Mouse (Mus musculus) MEL (cell line): ENCODE measurements around the gene Cadm2. TPM values are rescaled to one million over a fixed set of nuclear protein-coding genes. Genes with fewer than 3 reads are reported as not detected.

Source experiments
- DNase-seq: peaks from one replicate; pipeline ENCODE4 v3.0.0; 2011; ENCODE audit warnings: low read depth, low spot score
- H3K27ac ChIP-seq: 2 replicates; pipeline ENCODE4 v1.5.1; 2012; ENCODE audit warnings: low read depth, mild to moderate bottlenecking, control low read depth, low read length, moderate library complexity; ENCODE audit not compliant: control insufficient read depth
- H3K27me3 ChIP-seq, 2 experiments: fragments of 150-350 bp in 1 of 2; sonication (generic) in 1 of 2; 2 replicates each; pipeline ENCODE4 v1.6.1; 2012; ENCODE audit warnings: low read length in 2 of 2, mild to moderate bottlenecking in 2 of 2, improper control_type of control experiment in 1 of 2, moderate library complexity in 1 of 2; ENCODE audit not compliant: insufficient read depth in 2 of 2, control insufficient read depth in 1 of 2
- H3K36me3 ChIP-seq, 2 experiments: 2 replicates each; pipeline ENCODE4 v1.6.1; 2012 to 2014; ENCODE audit warnings: low read length in 2 of 2, improper control_type of control experiment in 1 of 2, inconsistent platforms in 1 of 2, mild to moderate bottlenecking in 1 of 2; ENCODE audit not compliant: insufficient read depth in 2 of 2, control insufficient read depth in 1 of 2
- H3K4me1 ChIP-seq, 2 experiments: fragments of 150-350 bp in 1 of 2; sonication (generic) in 1 of 2; 2 replicates each; pipeline ENCODE4 v1.6.1; 2012; ENCODE audit warnings: low read length in 2 of 2, improper control_type of control experiment in 1 of 2, mild to moderate bottlenecking in 1 of 2; ENCODE audit not compliant: insufficient read depth in 2 of 2, control insufficient read depth in 1 of 2
- H3K4me3 ChIP-seq, 2 experiments: fragments of 150-350 bp in 1 of 2; sonication (generic) in 1 of 2; 2 replicates each; pipeline ENCODE4 v1.5.1; 2012; ENCODE audit warnings: low read depth in 2 of 2, low read length in 2 of 2, mild to moderate bottlenecking in 2 of 2, moderate library complexity in 2 of 2, control low read depth in 1 of 2, improper control_type of control experiment in 1 of 2; ENCODE audit not compliant: control insufficient read depth in 1 of 2, insufficient read depth in 1 of 2
- H3K79me2 ChIP-seq: 2 replicates; pipeline ENCODE4 v1.6.1; 2012; ENCODE audit warnings: mild to moderate bottlenecking, low read length, moderate library complexity; ENCODE audit not compliant: control insufficient read depth, poor library complexity, insufficient read depth
- H3K9ac ChIP-seq: 2 replicates; pipeline ENCODE4 v1.6.1; 2012; ENCODE audit warnings: low read depth, mild to moderate bottlenecking, control low read depth, low read length, moderate library complexity; ENCODE audit not compliant: control insufficient read depth, poor library complexity, severe bottlenecking
- H3K9me3 ChIP-seq: fragments of 150-350 bp; sonication (generic); replicated peaks from 2 replicates; pipeline ENCODE4 v1.6.1; 2012; ENCODE audit warnings: mild to moderate bottlenecking, low read length, improper control_type of control experiment, moderate library complexity; ENCODE audit not compliant: insufficient read depth
- CHD1 ChIP-seq: IDR thresholded peaks from 2 replicates; pipeline ENCODE4 v1.6.1; 2012; ENCODE audit warnings: low read depth, mild to moderate bottlenecking, inconsistent platforms, low read length, improper control_type of control experiment
- EP300 ChIP-seq, 2 experiments: IDR thresholded peaks; 2 replicates each; pipeline ENCODE4 v1.6.1; 2011; ENCODE audit warnings: improper control_type of control experiment in 2 of 2, low read length in 2 of 2, low read depth in 1 of 2, mild to moderate bottlenecking in 1 of 2
- GATA1 ChIP-seq: IDR thresholded peaks from 2 replicates; pipeline ENCODE4 v1.6.1; 2011; ENCODE audit warnings: low read depth, low read length, improper control_type of control experiment
- JUND ChIP-seq: IDR thresholded peaks from 2 replicates; pipeline ENCODE4 v1.6.1; 2011; ENCODE audit warnings: low read depth, mild to moderate bottlenecking, improper control_type of control experiment, low read length
- MAZ ChIP-seq: IDR thresholded peaks from 2 replicates; pipeline ENCODE4 v1.6.1; 2012; ENCODE audit warnings: low read depth, mild to moderate bottlenecking, inconsistent platforms, low read length, improper control_type of control experiment
- MYB ChIP-seq: IDR thresholded peaks from 2 replicates; pipeline ENCODE4 v1.6.1; 2011; ENCODE audit warnings: mild to moderate bottlenecking, low read depth, low read length, improper control_type of control experiment
- NELFE ChIP-seq: IDR thresholded peaks from 2 replicates; pipeline ENCODE4 v1.6.1; 2011; ENCODE audit warnings: low read depth, low read length, improper control_type of control experiment
- NRF1 ChIP-seq: IDR thresholded peaks from 2 replicates; pipeline ENCODE4 v1.6.1; 2014; ENCODE audit warnings: low read depth, mild to moderate bottlenecking, inconsistent platforms, low read length, improper control_type of control experiment, moderate library complexity; ENCODE audit not compliant: poor library complexity, insufficient read depth, severe bottlenecking
- POLR2A ChIP-seq, 2 experiments: IDR thresholded peaks; 2 replicates each; pipeline ENCODE4 v1.6.1; 2011 to 2012; ENCODE audit warnings: low read length in 2 of 2, mild to moderate bottlenecking in 2 of 2, control low read depth in 1 of 2, improper control_type of control experiment in 1 of 2, low read depth in 1 of 2, moderate library complexity in 1 of 2; ENCODE audit not compliant: control insufficient read depth in 1 of 2, insufficient read depth in 1 of 2, poor library complexity in 1 of 2
- TAL1 ChIP-seq: IDR thresholded peaks from 2 replicates; pipeline ENCODE4 v1.6.1; 2012; ENCODE audit warnings: mild to moderate bottlenecking, inconsistent platforms, low read length, moderate library complexity, mixed read lengths
- TBP ChIP-seq: IDR thresholded peaks from 2 replicates; pipeline ENCODE4 v1.8.0; 2011; ENCODE audit warnings: low read depth, low read length, improper control_type of control experiment
- TCF12 ChIP-seq: IDR thresholded peaks from 2 replicates; pipeline ENCODE4 v1.6.1; 2014; ENCODE audit warnings: low read depth, mild to moderate bottlenecking, inconsistent platforms, low read length, improper control_type of control experiment, moderate library complexity
- UBTF ChIP-seq: IDR thresholded peaks from 2 replicates; pipeline ENCODE4 v1.6.1; 2012; ENCODE audit warnings: low read depth, mild to moderate bottlenecking, inconsistent platforms, low read length, improper control_type of control experiment, moderate library complexity, borderline replicate concordance; ENCODE audit not compliant: insufficient read depth
- USF2 ChIP-seq, 2 experiments: IDR thresholded peaks; 2 replicates each; pipeline ENCODE4 v1.6.1; 2011 to 2012; ENCODE audit warnings: improper control_type of control experiment in 2 of 2, low read length in 2 of 2, borderline replicate concordance in 1 of 2, inconsistent platforms in 1 of 2, low read depth in 1 of 2, mild to moderate bottlenecking in 1 of 2; ENCODE audit not compliant: insufficient read depth in 1 of 2
- ZC3H11A ChIP-seq: IDR thresholded peaks from 2 replicates; pipeline ENCODE4 v1.6.1; 2012; ENCODE audit warnings: low read depth, mild to moderate bottlenecking, inconsistent platforms, low read length, improper control_type of control experiment
- ZMIZ1 ChIP-seq: IDR thresholded peaks from 2 replicates; pipeline ENCODE4 v1.6.1; 2012; ENCODE audit warnings: low read depth, mild to moderate bottlenecking, inconsistent platforms, low read length, improper control_type of control experiment, moderate library complexity
- polyA plus RNA-seq, 2 experiments: library from polyadenylated mRNA; stranded (reverse) in 1 of 2; unstranded in 1 of 2; fragments of >175 nt in 1 of 2; fragments of >200 nt in 1 of 2; gene quantifications; 2 replicates each; pipeline versions ENCODE4 v1.2.1 to v1.2.4; 2012; ENCODE audit warnings: low replicate concordance in 2 of 2, low read depth in 1 of 2; ENCODE audit not compliant: insufficient read length in 2 of 2, insufficient read depth in 1 of 2, missing spikeins in 1 of 2
- total RNA-seq: library from RNA; depleted of rRNA; stranded (reverse); fragments of 300-350 nt; gene quantifications from 2 replicates; pipeline ENCODE4 v1.2.3, GENCODE M21; 2012

Cadm2 gene
- total and polyA plus RNA-seq, 3 experiments: not detected

- H3K9ac ChIP-seq: no peak overlapping the region
- TF ChIP-seq JUND (no peak), POLR2A (IDR thresholded peaks at IDR 0.05; ENCODE audit: control insufficient read depth in 1 of 2, insufficient read depth in 1 of 2, low read depth in 1 of 2, low read length in 2 of 2, poor library complexity in 1 of 2) (no peak), USF2 (IDR thresholded peaks at IDR 0.05; ENCODE audit: borderline replicate concordance in 1 of 2, insufficient read depth in 1 of 2, low read depth in 1 of 2, low read length in 2 of 2) (no peak), ZMIZ1 (no peak), MAZ (no peak), NRF1 (no peak), UBTF (no peak), TAL1 (no peak), GATA1 (no peak), ZC3H11A (no peak), CHD1 (no peak), EP300 (IDR thresholded peaks at IDR 0.05; ENCODE audit: low read depth in 1 of 2, low read length in 2 of 2) (no peak), MYB (no peak), NELFE (no peak), TBP (no peak)
- no peaks in the 10 kb centered on the region for H3K27me3 ChIP-seq
- H3K27ac ChIP-seq: no peak overlapping the region
- no peak for DNase-seq
- H3K4me3 ChIP-seq: no peak overlapping the region
- no peaks in the 10 kb centered on the region for H3K4me1 ChIP-seq
- H3K9me3 ChIP-seq: no peaks in the 10 kb centered on the region
- H3K36me3 ChIP-seq: no peaks in the 10 kb centered on the region
- H3K79me2 ChIP-seq: no peaks in the 10 kb centered on the region
Observed at GRCm38 (mm10) chr16:66769545-66769944, 851.2 kb downstream of the Cadm2 start.

GRCm38 (mm10) chr16:66768684-66769389 lies 851.9 kb downstream of the Cadm2 start:
- Histone ChIP-seq H3K79me2 (no peaks in the 10 kb centered on the region), H3K27me3 (no peaks in the 10 kb centered on the region), H3K9me3 (no peaks in the 10 kb centered on the region), H3K9ac (no peak overlapping the region), H3K4me3 (no peak overlapping the region), H3K27ac (no peak overlapping the region), H3K4me1 (no peaks in the 10 kb centered on the region), H3K36me3 (no peaks in the 10 kb centered on the region)
- no peak for DNase-seq
- TF ChIP-seq NELFE: no peak
- no peak for TF ChIP-seq TCF12
- TF ChIP-seq USF2 (IDR thresholded peaks at IDR 0.05; ENCODE audit: borderline replicate concordance in 1 of 2, insufficient read depth in 1 of 2, low read depth in 1 of 2, low read length in 2 of 2): no peak
- no peak for TF ChIP-seq ZMIZ1
- TF ChIP-seq JUND: no peak
- no peak for TF ChIP-seq MAZ
